Mouse (Mus musculus) myocyte (in vitro differentiated cells): ENCODE results near the gene 1700037C18Rik. TPM values are rescaled to one million over a fixed set of nuclear protein-coding genes. Genes with fewer than 3 reads are reported as not detected.

Source experiments
- H3K27me3 ChIP-seq: one replicate; pipeline ENCODE4 v1.6.1; 2011; ENCODE audit not compliant: control insufficient read depth, insufficient read depth, insufficient read length
- H3K36me3 ChIP-seq: one replicate; pipeline ENCODE4 v1.6.1; 2011; ENCODE audit not compliant: control insufficient read depth, insufficient read depth
- H3K4me2 ChIP-seq: one replicate; pipeline ENCODE4 v1.6.1; 2011; ENCODE audit warnings: low read depth, control low read depth
- H3K4me3 ChIP-seq: one replicate; pipeline ENCODE4 v1.5.1; 2011; ENCODE audit warnings: mild to moderate bottlenecking, control low read depth, moderate library complexity
- H3K79me2 ChIP-seq: one replicate; pipeline ENCODE4 v1.6.1; 2011; ENCODE audit not compliant: control insufficient read depth, insufficient read depth
- H3ac ChIP-seq: one replicate; pipeline ENCODE4 v1.6.1; 2011; ENCODE audit not compliant: control insufficient read depth, insufficient read length
- CEBPB ChIP-seq: IDR thresholded peaks from 2 replicates; pipeline ENCODE4 v1.6.1; 2011; ENCODE audit warnings: mild to moderate bottlenecking, moderate library complexity; ENCODE audit not compliant: poor library complexity, insufficient read depth, severe bottlenecking
- E2F4 ChIP-seq: IDR thresholded peaks from one replicate; pipeline ENCODE4 v1.6.1; 2011; ENCODE audit warnings: mild to moderate bottlenecking, control low read depth, moderate library complexity; ENCODE audit not compliant: insufficient read depth
- MAX ChIP-seq: IDR thresholded peaks from one replicate; pipeline ENCODE4 v1.6.1; 2011; ENCODE audit warnings: low read depth, mild to moderate bottlenecking, control low read depth
- MYOD1 ChIP-seq, 3 experiments: IDR thresholded peaks; one replicate each; pipeline ENCODE4 v1.6.1; 2011; ENCODE audit warnings: control low read depth in 2 of 3, low read depth in 2 of 3, mild to moderate bottlenecking in 2 of 3, moderate library complexity in 1 of 3; ENCODE audit not compliant: insufficient read length in 2 of 3, control insufficient read depth in 1 of 3
- MYOG ChIP-seq, 3 experiments: IDR thresholded peaks; one replicate each; pipeline ENCODE4 v1.6.1; 2011; ENCODE audit warnings: control low read depth in 2 of 3, low read depth in 2 of 3, mild to moderate bottlenecking in 2 of 3; ENCODE audit not compliant: insufficient read length in 2 of 3, control insufficient read depth in 1 of 3, insufficient read depth in 1 of 3
- POLR2A ChIP-seq: IDR thresholded peaks from one replicate; pipeline ENCODE4 v1.6.1; 2011; ENCODE audit warnings: low read depth, mild to moderate bottlenecking, control low read depth, moderate library complexity; ENCODE audit not compliant: insufficient read length
- POLR2AphosphoS2 ChIP-seq: IDR thresholded peaks from one replicate; pipeline ENCODE4 v1.6.1; 2011; ENCODE audit warnings: low read depth, control low read depth; ENCODE audit not compliant: insufficient read length
- REST ChIP-seq: IDR thresholded peaks from one replicate; pipeline ENCODE4 v1.6.1; 2011; ENCODE audit warnings: mild to moderate bottlenecking, control low read depth, moderate library complexity; ENCODE audit not compliant: insufficient read depth, insufficient read length
- SRF ChIP-seq: IDR thresholded peaks from one replicate; pipeline ENCODE4 v1.6.1; 2011; ENCODE audit warnings: low read depth; ENCODE audit not compliant: control insufficient read depth, insufficient read length
- TCF12 ChIP-seq: IDR thresholded peaks from one replicate; pipeline ENCODE4 v1.6.1; 2011; ENCODE audit warnings: mild to moderate bottlenecking, control low read depth; ENCODE audit not compliant: poor library complexity, insufficient read depth, severe bottlenecking
- TCF3 ChIP-seq: IDR thresholded peaks from one replicate; pipeline ENCODE4 v1.6.1; 2011; ENCODE audit warnings: low read depth, control low read depth; ENCODE audit not compliant: insufficient read length
- USF1 ChIP-seq: IDR thresholded peaks from one replicate; pipeline ENCODE4 v1.6.1; 2011; ENCODE audit warnings: low read depth, mild to moderate bottlenecking, control low read depth, moderate library complexity
- polyA plus RNA-seq: library from polyadenylated mRNA; unstranded; fragments of >200 nt; fragmentation: generic; extraction: Trizol; gene quantifications from one replicate; pipeline ENCODE4 v1.2.1, GENCODE M21; 2012; ENCODE audit warnings: missing spikeins

The 1700037C18Rik gene
- polyA plus RNA-seq, 1 experiment = 3.5 TPM

DNA sequence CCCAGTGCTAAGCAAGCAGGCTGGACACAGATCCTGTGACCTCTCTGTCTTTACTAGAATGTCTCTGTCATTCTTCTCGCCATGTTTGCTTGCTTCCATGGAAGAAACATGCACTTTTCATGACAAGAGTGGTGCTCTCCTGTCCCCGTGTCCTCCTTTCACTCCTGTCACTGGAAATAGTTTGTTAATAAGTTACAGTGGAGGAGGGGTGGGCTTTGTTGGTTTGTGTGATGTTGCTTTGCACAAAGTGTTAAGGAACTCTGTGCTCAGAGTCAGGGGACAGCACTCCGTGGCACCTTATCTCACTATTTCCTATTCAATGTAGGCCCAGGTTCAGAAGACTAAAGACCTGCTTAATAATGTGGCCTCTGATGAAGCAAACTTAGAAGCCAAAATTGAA is 15.0 kb upstream of the 1700037C18Rik start:
- Histone ChIP-seq H3K79me2 (no peaks in the 10 kb centered on the region), H3K36me3 (peaks cover 19% of the 10 kb centered on the region), H3K4me2 (no peak overlapping the region), H3K27me3 (no peaks in the 10 kb centered on the region), H3ac (no peak overlapping the region), H3K4me3 (no peak overlapping the region)
- TF ChIP-seq USF1 = no peak
- TF ChIP-seq POLR2A = no peak
- no peak for TF ChIP-seq MYOG (IDR thresholded peaks at IDR 0.05; ENCODE audit: control insufficient read depth in 1 of 3, insufficient read depth in 1 of 3, insufficient read length in 2 of 3, low read depth in 2 of 3)
- no peak for TF ChIP-seq REST
- TF ChIP-seq SRF = no peak
- TF ChIP-seq CEBPB = no peak
- no peak for TF ChIP-seq POLR2AphosphoS2
- no peak for TF ChIP-seq MYOD1 (IDR thresholded peaks at IDR 0.05; ENCODE audit: control insufficient read depth in 1 of 3, insufficient read length in 2 of 3, low read depth in 2 of 3)
- TF ChIP-seq MAX = no peak
- no peak for TF ChIP-seq TCF12
- TF ChIP-seq E2F4 = no peak
- no peak for TF ChIP-seq TCF3

- Histone ChIP-seq H3K36me3 (peaks cover 19% of the 10 kb centered on the region), H3K4me2 (no peak overlapping the region)
Measured at GRCm38 (mm10) chr16:3920756-3921155, 12.3 kb upstream of the 1700037C18Rik start.

GRCm38 (mm10) chr16:3909118-3909517 is 629 bp upstream of the 1700037C18Rik start:
- H3K4me2 ChIP-seq = peak overlapping the region; percentile 83
- H3K4me3 ChIP-seq = peak overlapping the region; percentile 61
- H3K79me2 ChIP-seq = peaks cover 8% of the 10 kb centered on the region
- TF ChIP-seq E2F4 = no peak
- TF ChIP-seq POLR2AphosphoS2 = no peak
- TF ChIP-seq CEBPB = no peak
- TF ChIP-seq REST = no peak
- no peak for TF ChIP-seq SRF
- TF ChIP-seq MYOD1 (IDR thresholded peaks at IDR 0.05; ENCODE audit: control insufficient read depth in 1 of 3, insufficient read length in 2 of 3, low read depth in 2 of 3) = no peak
- no peak for TF ChIP-seq USF1
- TF ChIP-seq POLR2A = no peak
- no peak for TF ChIP-seq TCF12
- no peak for TF ChIP-seq TCF3
- TF ChIP-seq MAX = no peak
- TF ChIP-seq MYOG (IDR thresholded peaks at IDR 0.05; ENCODE audit: control insufficient read depth in 1 of 3, insufficient read depth in 1 of 3, insufficient read length in 2 of 3, low read depth in 2 of 3) = no peak
- no peaks in the 10 kb centered on the region for H3K27me3 ChIP-seq
- H3K36me3 ChIP-seq = peaks cover 8% of the 10 kb centered on the region
- peak overlapping the region; percentile 5 for H3ac ChIP-seq

More at GRCm38 (mm10) chr16:3920756-3921155, 12.3 kb upstream of the 1700037C18Rik start:
- no peaks in the 10 kb centered on the region for H3K79me2 ChIP-seq
- H3K27me3 ChIP-seq = no peaks in the 10 kb centered on the region
- no peak overlapping the region for H3ac ChIP-seq
- H3K4me3 ChIP-seq = no peak overlapping the region
- TF ChIP-seq MAX (no peak), MYOD1 (IDR thresholded peaks at IDR 0.05; ENCODE audit: control insufficient read depth in 1 of 3, insufficient read length in 2 of 3, low read depth in 2 of 3) (no peak), CEBPB (no peak), POLR2AphosphoS2 (no peak), E2F4 (no peak), MYOG (IDR thresholded peaks at IDR 0.05; ENCODE audit: control insufficient read depth in 1 of 3, insufficient read depth in 1 of 3, insufficient read length in 2 of 3, low read depth in 2 of 3) (no peak), SRF (no peak), USF1 (no peak), TCF12 (no peak), REST (no peak), POLR2A (no peak), TCF3 (no peak)

- Histone ChIP-seq H3ac (no peak overlapping the region), H3K79me2 (peaks cover 8% of the 10 kb centered on the region), H3K4me2 (peak overlapping the region; percentile 83), H3K27me3 (no peaks in the 10 kb centered on the region), H3K36me3 (peaks cover 9% of the 10 kb centered on the region), H3K4me3 (peak overlapping the region; percentile 61)
- TF ChIP-seq TCF12 (no peak), CEBPB (no peak), POLR2AphosphoS2 (no peak), TCF3 (no peak), MYOG (IDR thresholded peaks at IDR 0.05; ENCODE audit: control insufficient read depth in 1 of 3, insufficient read depth in 1 of 3, insufficient read length in 2 of 3, low read depth in 2 of 3) (no peak), E2F4 (no peak), REST (no peak), SRF (no peak), USF1 (no peak), MYOD1 (IDR thresholded peaks at IDR 0.05; ENCODE audit: control insufficient read depth in 1 of 3, insufficient read length in 2 of 3, low read depth in 2 of 3) (no peak), MAX (no peak), POLR2A (no peak)
Measured at GRCm38 (mm10) chr16:3907471-3907870, 1.0 kb downstream of the 1700037C18Rik start.
